Mouse (Mus musculus) ES-Bruce4 (cell line): ENCODE data around the gene Tanc1. TPM values are rescaled to one million over a fixed set of nuclear protein-coding genes. Genes with fewer than 3 reads are reported as not detected.

ENCODE experiments used
- H3K27ac ChIP-seq: 2 replicates; pipeline ENCODE4 v1.5.1; 2012; ENCODE audit warnings: low read length, inconsistent platforms; ENCODE audit not compliant: insufficient read depth
- H3K27me3 ChIP-seq: 2 replicates; pipeline ENCODE4 v1.6.1; 2012; ENCODE audit warnings: mild to moderate bottlenecking, low read length, inconsistent platforms; ENCODE audit not compliant: control insufficient read depth, poor library complexity, insufficient read depth, severe bottlenecking
- H3K36me3 ChIP-seq: 2 replicates; pipeline ENCODE4 v1.6.1; 2012; ENCODE audit warnings: inconsistent platforms, mild to moderate bottlenecking, low read length, moderate library complexity; ENCODE audit not compliant: control insufficient read depth, poor library complexity, insufficient read depth, severe bottlenecking
- H3K4me1 ChIP-seq: one replicate; pipeline ENCODE4 v1.8.1; 2011; ENCODE audit warnings: low read length; ENCODE audit not compliant: control insufficient read depth, insufficient read depth
- H3K4me3 ChIP-seq: 2 replicates; pipeline ENCODE4 v1.5.1; 2011; ENCODE audit warnings: low read depth, mild to moderate bottlenecking, low read length
- H3K9ac ChIP-seq: 2 replicates; pipeline ENCODE4 v1.6.1; 2012; ENCODE audit warnings: low read depth, mild to moderate bottlenecking, inconsistent platforms; ENCODE audit not compliant: poor library complexity, severe bottlenecking
- H3K9me3 ChIP-seq: replicated peaks from 2 replicates; pipeline ENCODE4 v1.6.1; 2012; ENCODE audit warnings: mild to moderate bottlenecking, low read length, inconsistent platforms; ENCODE audit not compliant: control insufficient read depth, poor library complexity, insufficient read depth, severe bottlenecking
- CTCF ChIP-seq: IDR thresholded peaks from one replicate; pipeline ENCODE4 v1.8.1; 2011; ENCODE audit warnings: low read depth, low read length
- EP300 ChIP-seq: IDR thresholded peaks from 2 replicates; pipeline ENCODE4 v1.6.1; 2011; ENCODE audit warnings: low read depth, low read length; ENCODE audit not compliant: insufficient read depth
- POLR2A ChIP-seq: IDR thresholded peaks from one replicate; pipeline ENCODE4 v1.8.1; 2011; ENCODE audit warnings: low read length; ENCODE audit not compliant: insufficient read depth
- polyA plus RNA-seq: library from polyadenylated mRNA; stranded (reverse); fragments of >200 nt; gene quantifications from 2 replicates; pipeline ENCODE4 v1.2.4, GENCODE M21; 2011; ENCODE audit warnings: low read depth; ENCODE audit not compliant: missing spikeins, insufficient read depth, insufficient read length

Gene Tanc1
- polyA plus RNA-seq, 1 experiment = 62.4 TPM

GRCm38 (mm10) chr2:59583961-59584360 is 27.9 kb upstream of the Tanc1 start:
- Histone ChIP-seq H3K9ac (no peak overlapping the region), H3K4me1 (no peaks in the 10 kb centered on the region), H3K4me3 (no peak overlapping the region), H3K27me3 (no peaks in the 10 kb centered on the region), H3K27ac (no peak overlapping the region), H3K9me3 (no peaks in the 10 kb centered on the region), H3K36me3 (no peaks in the 10 kb centered on the region)
- TF ChIP-seq EP300 (no peak), POLR2A (no peak), CTCF (no peak)

- H3K27ac ChIP-seq = no peak overlapping the region
- H3K4me1 ChIP-seq = no peaks in the 10 kb centered on the region
- TF ChIP-seq EP300 (no peak), POLR2A (no peak), CTCF (no peak)
- no peaks in the 10 kb centered on the region for H3K27me3 ChIP-seq
- no peaks in the 10 kb centered on the region for H3K9me3 ChIP-seq
- H3K36me3 ChIP-seq = no peaks in the 10 kb centered on the region
- no peak overlapping the region for H3K4me3 ChIP-seq
- H3K9ac ChIP-seq = no peak overlapping the region
These were observed 24.3 kb upstream of the Tanc1 start for GRCm38 (mm10) chr2:59587387-59588095.

GRCm38 (mm10) chr2:59588096-59588405 is 23.8 kb upstream of the Tanc1 start:
- TF ChIP-seq POLR2A (no peak), EP300 (no peak), CTCF (no peak)

DNA sequence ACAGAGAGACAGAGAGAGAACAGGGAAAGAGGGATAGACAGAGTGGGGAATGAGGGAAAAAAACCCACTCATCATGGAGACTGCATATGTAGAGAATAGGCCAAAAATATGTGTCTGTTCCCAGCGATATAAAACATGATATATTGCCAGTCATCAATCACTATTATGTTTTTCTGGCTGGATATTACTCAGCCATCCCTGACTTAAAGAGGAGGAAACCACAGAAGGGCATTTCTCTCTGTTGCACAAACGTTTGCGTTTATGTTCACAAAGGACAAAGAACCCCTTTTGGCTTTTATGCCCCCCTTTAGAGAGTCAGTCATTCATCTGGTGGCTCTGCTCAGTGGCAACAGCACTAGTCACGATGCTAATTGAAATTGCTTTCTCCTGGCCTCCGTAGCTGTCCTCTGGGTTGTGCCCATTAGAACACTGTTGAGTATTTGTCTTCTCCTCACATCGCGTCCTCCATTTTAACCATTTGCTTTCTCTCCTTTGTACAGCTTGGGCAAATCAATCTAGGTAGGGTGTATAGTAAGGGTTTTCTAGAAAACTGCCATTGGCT is 18.4 kb upstream of the Tanc1 start:
- Histone ChIP-seq H3K9me3 (no peaks in the 10 kb centered on the region), H3K4me1 (no peaks in the 10 kb centered on the region), H3K27ac (no peak overlapping the region), H3K4me3 (no peak overlapping the region), H3K27me3 (no peaks in the 10 kb centered on the region), H3K9ac (no peak overlapping the region), H3K36me3 (no peaks in the 10 kb centered on the region)
- TF ChIP-seq CTCF = no peak
- no peak for TF ChIP-seq POLR2A
- no peak for TF ChIP-seq EP300

More at GRCm38 (mm10) chr2:59588096-59588405, 23.8 kb upstream of the Tanc1 start:
- Histone ChIP-seq H3K27ac (no peak overlapping the region), H3K9me3 (no peaks in the 10 kb centered on the region), H3K27me3 (no peaks in the 10 kb centered on the region), H3K4me3 (no peak overlapping the region), H3K9ac (no peak overlapping the region), H3K36me3 (no peaks in the 10 kb centered on the region), H3K4me1 (no peaks in the 10 kb centered on the region)

- H3K36me3 ChIP-seq = no peaks in the 10 kb centered on the region
- no peak overlapping the region for H3K9ac ChIP-seq
- no peak overlapping the region for H3K4me3 ChIP-seq
- no peaks in the 10 kb centered on the region for H3K4me1 ChIP-seq
- no peaks in the 10 kb centered on the region for H3K9me3 ChIP-seq
- no peaks in the 10 kb centered on the region for H3K27me3 ChIP-seq
- H3K27ac ChIP-seq = no peak overlapping the region
- TF ChIP-seq POLR2A = no peak
- TF ChIP-seq CTCF = no peak
- TF ChIP-seq EP300 = no peak
These were observed 17.7 kb upstream of the Tanc1 start for GRCm38 (mm10) chr2:59594095-59594494.

DNA sequence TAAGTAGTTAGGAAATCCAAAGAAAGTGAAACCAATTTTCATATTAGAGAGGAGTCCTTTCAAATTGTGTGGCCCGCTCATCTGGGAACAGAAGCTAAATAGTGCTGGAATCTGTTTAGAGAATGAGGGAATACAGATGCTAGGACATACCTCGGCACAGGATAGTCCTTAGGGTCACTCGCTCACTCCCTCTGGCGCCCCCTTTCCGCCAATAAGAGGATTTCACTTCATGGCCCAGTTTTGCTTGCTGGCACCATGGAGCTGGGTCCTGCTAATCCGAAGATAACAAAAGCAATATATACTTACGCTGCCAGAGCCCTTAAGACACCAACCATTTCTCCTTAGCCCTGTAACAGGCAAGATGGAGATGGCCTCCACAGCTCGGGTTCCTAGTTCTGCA is 15.3 kb upstream of the Tanc1 start:
- Histone ChIP-seq H3K36me3 (no peaks in the 10 kb centered on the region), H3K4me3 (no peak overlapping the region), H3K27me3 (no peaks in the 10 kb centered on the region), H3K9me3 (no peaks in the 10 kb centered on the region), H3K9ac (no peak overlapping the region), H3K4me1 (peaks cover 2% of the 10 kb centered on the region), H3K27ac (no peak overlapping the region)
- TF ChIP-seq CTCF (peak; percentile 68), POLR2A (no peak)
